Mouse (Mus musculus): ENCODE measurements around the gene Fkbpl. TPM values are rescaled to one million over a fixed set of nuclear protein-coding genes. Genes with fewer than 3 reads are reported as not detected.
A peak's percentile ranks its signal among the peaks of the same experiment; 100 is the strongest.

Gene Fkbpl
- polyA plus RNA-seq (2016; fragmentation: Nextera tagmentation; extraction: Ambion mirVana): 19.4 and 19.6 TPM in 2 replicates

GRCm38 (mm10) chr17:34644608-34645007, at the start of gene Fkbpl:
TSS of gene Fkbpl (plus strand) at chr17:34644764.
- DNase-seq (ENCODE audit: low spot score): peak; percentile 94
- WGBS: 1% methylated on average over 16 of the region's 16 CpGs
- H3K4me3 ChIP-seq: peak within 1 kb of the TSS; percentile 70
- peak within 1 kb of the TSS; percentile 87 for H3K27ac ChIP-seq
- no peaks in the 10 kb centered on the region for H3K27me3 ChIP-seq (ENCODE audit: insufficient read depth, poor library complexity, severe bottlenecking)
- peaks cover 22% of the 10 kb centered on the region for H3K36me3 ChIP-seq
- no peaks in the 10 kb centered on the region for H3K9me3 ChIP-seq
- peaks cover 61% of the 10 kb centered on the region for H3K4me1 ChIP-seq (replicated peaks)

GRCm38 (mm10) chr17:34596098-34596497, 48.5 kb upstream of the Fkbpl start:
- Histone ChIP-seq H3K9me3 (no peaks in the 10 kb centered on the region), H3K27me3 (ENCODE audit: insufficient read depth, poor library complexity, severe bottlenecking) (no peaks in the 10 kb centered on the region), H3K27ac (no peak overlapping the region), H3K4me1 (replicated peaks) (peaks cover 82% of the 10 kb centered on the region), H3K36me3 (peaks cover 51% of the 10 kb centered on the region), H3K4me3 (no peak overlapping the region)
- DNase-seq (ENCODE audit: low spot score): no peak
- WGBS: 87% methylated on average over 8 of the region's 8 CpGs

DNA sequence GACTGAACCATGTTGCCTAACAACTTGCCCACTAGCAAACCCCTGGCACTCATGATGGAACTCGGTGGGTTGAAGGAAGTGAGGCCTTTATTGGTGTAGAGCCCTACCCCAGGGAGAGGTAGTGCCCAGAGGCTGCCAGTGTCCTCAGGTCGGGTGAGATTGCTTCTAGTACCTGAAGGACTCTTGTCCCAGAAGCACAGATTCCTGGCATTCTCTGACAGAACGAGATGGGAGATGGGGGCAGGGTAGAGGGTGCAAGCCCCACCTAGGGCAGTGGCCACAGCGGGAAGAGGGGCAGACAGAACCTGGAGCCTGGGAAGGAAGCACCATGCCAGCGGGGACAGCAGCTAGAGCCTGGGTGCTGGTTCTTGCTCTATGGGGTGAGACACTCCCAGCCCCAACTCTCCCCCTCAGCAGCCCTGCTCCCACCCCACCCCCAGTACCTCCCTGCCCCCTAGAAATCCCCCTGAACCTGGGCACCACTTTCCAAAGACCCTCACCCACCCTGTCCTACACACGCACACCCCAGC, 46.9 kb upstream of the Fkbpl start, which contains the start of gene Ager:
TSS of gene Ager (plus strand) at position 297 of the 530 bp plus-strand sequence.
- Histone ChIP-seq H3K36me3 (peaks cover 62% of the 10 kb centered on the region), H3K27ac (peak within 1 kb of the TSS; percentile 66), H3K4me3 (peak within 1 kb of the TSS; percentile 11; the same call in 1 of the 2 replicates), H3K27me3 (ENCODE audit: insufficient read depth, poor library complexity, severe bottlenecking) (no peaks in the 10 kb centered on the region), H3K4me1 (replicated peaks) (peaks cover 80% of the 10 kb centered on the region), H3K9me3 (no peaks in the 10 kb centered on the region)
- DNase-seq (ENCODE audit: low spot score): no peak
- 23% methylated on average over 6 of the region's 6 CpGs for WGBS

DNA sequence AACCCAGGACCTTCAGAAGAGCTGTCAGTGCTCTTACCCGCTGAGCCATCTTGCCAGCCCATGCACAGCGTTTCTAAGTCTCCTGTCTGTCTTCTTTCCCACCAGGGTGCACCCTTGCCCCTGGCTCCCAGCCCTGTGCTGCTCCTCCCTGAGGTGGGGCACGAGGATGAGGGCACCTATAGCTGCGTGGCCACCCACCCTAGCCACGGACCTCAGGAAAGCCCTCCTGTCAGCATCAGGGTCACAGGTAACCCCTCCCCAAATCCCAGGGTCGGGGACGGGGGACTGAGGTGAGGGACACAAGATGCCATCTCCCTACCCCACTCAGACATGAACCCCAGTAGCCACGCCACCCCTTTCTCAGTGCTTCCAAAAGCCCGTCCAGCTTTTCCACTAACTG, 44.7 kb upstream of the Fkbpl start:
- peaks cover 49% of the 10 kb centered on the region for H3K36me3 ChIP-seq
- H3K9me3 ChIP-seq: no peaks in the 10 kb centered on the region
- WGBS: 78% methylated on average over 9 of the region's 9 CpGs
- peaks cover 68% of the 10 kb centered on the region for H3K4me1 ChIP-seq (replicated peaks)
- no peak overlapping the region for H3K27ac ChIP-seq
- 0 out of 2 replicates have a peak overlapping the region, but pooled peaks have one; percentile 18 for H3K4me3 ChIP-seq
- no peaks in the 10 kb centered on the region for H3K27me3 ChIP-seq (ENCODE audit: insufficient read depth, poor library complexity, severe bottlenecking)
- no peak for DNase-seq (ENCODE audit: low spot score)

- H3K9me3 ChIP-seq: no peaks in the 10 kb centered on the region
- peaks cover 68% of the 10 kb centered on the region for H3K4me1 ChIP-seq (replicated peaks)
- WGBS: 88% methylated on average over 12 of the region's 12 CpGs
- no peaks in the 10 kb centered on the region for H3K27me3 ChIP-seq (ENCODE audit: insufficient read depth, poor library complexity, severe bottlenecking)
- peaks cover 30% of the 10 kb centered on the region for H3K36me3 ChIP-seq
- peak overlapping the region; percentile 100 for H3K4me3 ChIP-seq
- no peak for DNase-seq (ENCODE audit: low spot score)
- 0 out of 2 replicates have a peak overlapping the region, but pooled peaks have one; percentile 97 for H3K27ac ChIP-seq
Observed at GRCm38 (mm10) chr17:34601796-34602195, 42.8 kb upstream of the Fkbpl start.

DNA sequence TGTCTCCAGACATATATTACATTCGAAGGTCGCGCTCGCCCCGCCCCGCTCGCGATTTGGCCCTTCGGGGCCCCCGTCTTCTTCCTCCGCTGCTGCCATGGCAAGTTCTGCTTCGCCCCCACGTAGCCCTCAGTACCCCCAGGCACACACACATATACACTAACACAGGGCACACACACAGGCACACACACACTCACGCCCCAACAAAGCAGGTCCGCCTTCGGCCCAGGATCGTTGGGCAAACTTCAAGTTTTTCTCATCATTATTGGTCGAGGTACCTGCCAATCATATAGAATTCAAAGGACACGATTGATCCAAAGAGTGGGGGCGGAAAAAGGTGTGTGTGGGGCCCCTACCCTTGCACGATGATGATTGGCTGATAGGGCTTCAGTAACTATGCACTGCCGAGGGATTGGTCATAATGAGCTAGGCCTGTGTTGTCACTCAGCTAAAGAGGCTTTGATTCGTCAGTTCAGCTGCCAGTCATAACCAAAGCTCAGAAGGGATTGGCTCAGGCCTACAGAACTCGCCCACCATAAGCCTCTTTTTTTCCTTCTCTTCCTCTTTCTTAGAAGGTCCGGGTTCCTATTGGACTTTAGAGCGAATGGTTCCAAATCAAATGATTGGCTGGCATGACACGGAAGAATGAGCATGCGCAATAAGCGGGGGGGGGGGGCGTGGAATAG, 41.0 kb upstream of the Fkbpl start, which contains the start of gene Rnf5:
TSS of gene Rnf5 (minus strand) at position 316 of the 686 bp plus-strand sequence.
- Histone ChIP-seq H3K9me3 (no peaks in the 10 kb centered on the region), H3K27ac (peak within 1 kb of the TSS; percentile 97), H3K27me3 (ENCODE audit: insufficient read depth, poor library complexity, severe bottlenecking) (no peaks in the 10 kb centered on the region), H3K36me3 (peaks cover 42% of the 10 kb centered on the region), H3K4me3 (peak within 1 kb of the TSS; percentile 100), H3K4me1 (replicated peaks) (peaks cover 70% of the 10 kb centered on the region)
- WGBS: under 1% methylated on average over 30 of the region's 30 CpGs
- no peak for DNase-seq (ENCODE audit: low spot score)

DNA sequence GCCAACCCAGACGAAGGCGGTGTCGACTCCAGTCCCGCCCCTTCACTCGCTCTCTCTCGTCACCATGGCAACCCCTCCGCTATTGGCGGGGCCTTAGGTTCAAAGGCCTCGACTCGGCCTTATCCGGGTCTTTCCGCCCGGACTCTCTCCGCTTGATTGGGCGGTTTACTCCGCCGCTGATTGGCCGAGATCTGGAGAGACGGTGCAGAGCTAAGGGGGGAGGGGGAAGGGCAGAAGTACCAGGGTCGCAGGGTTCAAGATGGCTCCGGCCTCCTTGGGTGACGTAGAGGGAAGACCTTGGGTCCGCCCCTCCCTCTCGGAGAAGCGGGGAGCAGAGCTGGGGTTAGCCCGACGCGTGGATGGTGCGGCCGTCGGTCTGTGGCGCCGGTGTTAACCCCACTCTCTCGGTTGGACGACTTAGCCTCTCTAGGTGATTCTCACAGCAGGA, 40.5 kb upstream of the Fkbpl start, which contains the start of gene Agpat1:
TSS of gene Agpat1 (plus strand) at position 202 of the 448 bp plus-strand sequence.
- peak; percentile 100 for DNase-seq (ENCODE audit: low spot score)
- peak within 1 kb of the TSS; percentile 97 for H3K27ac ChIP-seq
- peak within 1 kb of the TSS; percentile 100 for H3K4me3 ChIP-seq
- no peaks in the 10 kb centered on the region for H3K27me3 ChIP-seq (ENCODE audit: insufficient read depth, poor library complexity, severe bottlenecking)
- no peaks in the 10 kb centered on the region for H3K9me3 ChIP-seq
- H3K4me1 ChIP-seq (replicated peaks): peaks cover 70% of the 10 kb centered on the region
- H3K36me3 ChIP-seq: peaks cover 46% of the 10 kb centered on the region
- WGBS: under 1% methylated on average over 35 of the region's 35 CpGs

DNA sequence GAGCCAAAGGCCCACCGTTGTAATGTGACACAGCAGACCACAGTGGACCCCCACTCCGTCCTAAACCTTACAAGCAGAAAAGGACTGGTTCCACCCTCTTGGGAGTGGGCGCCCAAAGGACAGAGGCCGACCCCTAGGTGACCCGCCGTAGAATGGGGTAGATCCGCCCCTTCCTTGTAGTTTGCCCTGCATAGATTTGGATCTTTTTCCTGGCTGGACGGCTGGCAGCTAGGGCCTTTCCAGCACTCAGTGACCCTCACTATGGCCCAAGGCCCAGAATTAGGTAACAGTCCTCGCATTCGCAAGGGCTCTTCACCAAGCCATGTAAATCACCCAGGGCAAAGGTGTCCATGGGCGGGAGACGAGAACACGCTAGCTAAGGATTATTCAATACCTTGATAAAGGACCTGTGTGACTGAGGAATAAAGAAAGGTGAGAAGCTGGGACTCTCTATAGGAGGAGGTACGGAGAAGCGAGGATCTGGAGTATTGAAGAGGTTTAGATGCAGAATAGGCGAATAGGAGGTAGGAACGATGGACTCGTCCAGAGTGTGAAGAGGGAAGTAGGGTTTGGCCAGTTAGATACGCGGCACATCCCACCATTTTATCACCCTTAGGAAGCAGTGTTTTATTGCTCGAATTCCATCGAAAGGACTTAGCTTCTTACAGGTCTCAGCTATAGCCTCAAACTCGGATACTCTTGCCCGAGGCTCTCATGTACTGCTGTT, 39.9 kb upstream of the Fkbpl start:
- Histone ChIP-seq H3K4me3 (peak overlapping the region; percentile 100), H3K4me1 (replicated peaks) (peaks cover 65% of the 10 kb centered on the region), H3K27ac (peak overlapping the region; percentile 97), H3K36me3 (peaks cover 43% of the 10 kb centered on the region), H3K9me3 (no peaks in the 10 kb centered on the region), H3K27me3 (ENCODE audit: insufficient read depth, poor library complexity, severe bottlenecking) (no peaks in the 10 kb centered on the region)
- DNase-seq (ENCODE audit: low spot score): no peak
- WGBS: 22% methylated on average over 24 of the region's 24 CpGs

GRCm38 (mm10) chr17:34605609-34606008, 39.0 kb upstream of the Fkbpl start:
- H3K4me1 ChIP-seq (replicated peaks): peaks cover 61% of the 10 kb centered on the region
- peaks cover 43% of the 10 kb centered on the region for H3K36me3 ChIP-seq
- H3K27ac ChIP-seq: peak overlapping the region; percentile 97
- DNase-seq (ENCODE audit: low spot score): peak; percentile 95
- no peaks in the 10 kb centered on the region for H3K27me3 ChIP-seq (ENCODE audit: insufficient read depth, poor library complexity, severe bottlenecking)
- no peaks in the 10 kb centered on the region for H3K9me3 ChIP-seq
- peak overlapping the region; percentile 100 for H3K4me3 ChIP-seq
- WGBS: 1% methylated on average over 30 of the region's 30 CpGs

GRCm38 (mm10) chr17:34606186-34607039, 38.2 kb upstream of the Fkbpl start:
- no peaks in the 10 kb centered on the region for H3K9me3 ChIP-seq
- no peaks in the 10 kb centered on the region for H3K27me3 ChIP-seq (ENCODE audit: insufficient read depth, poor library complexity, severe bottlenecking)
- peak; percentile 56 for DNase-seq (ENCODE audit: low spot score)
- WGBS: 17% methylated on average over 32 of the region's 32 CpGs
- peaks cover 43% of the 10 kb centered on the region for H3K36me3 ChIP-seq
- peak overlapping the region; percentile 100 for H3K4me3 ChIP-seq
- peaks cover 61% of the 10 kb centered on the region for H3K4me1 ChIP-seq (replicated peaks)
- peak overlapping the region; percentile 97 for H3K27ac ChIP-seq

- no peaks in the 10 kb centered on the region for H3K9me3 ChIP-seq
- peak overlapping the region; percentile 100; the same call in 1 of the 2 replicates for H3K4me3 ChIP-seq
- peaks cover 51% of the 10 kb centered on the region for H3K36me3 ChIP-seq
- no peaks in the 10 kb centered on the region for H3K27me3 ChIP-seq (ENCODE audit: insufficient read depth, poor library complexity, severe bottlenecking)
- DNase-seq (ENCODE audit: low spot score): no peak
- no peak overlapping the region for H3K27ac ChIP-seq
- 89% methylated on average over 7 of the region's 7 CpGs for WGBS
- H3K4me1 ChIP-seq (replicated peaks): peaks cover 46% of the 10 kb centered on the region
Observed at GRCm38 (mm10) chr17:34607997-34608396, 36.6 kb upstream of the Fkbpl start.

DNA sequence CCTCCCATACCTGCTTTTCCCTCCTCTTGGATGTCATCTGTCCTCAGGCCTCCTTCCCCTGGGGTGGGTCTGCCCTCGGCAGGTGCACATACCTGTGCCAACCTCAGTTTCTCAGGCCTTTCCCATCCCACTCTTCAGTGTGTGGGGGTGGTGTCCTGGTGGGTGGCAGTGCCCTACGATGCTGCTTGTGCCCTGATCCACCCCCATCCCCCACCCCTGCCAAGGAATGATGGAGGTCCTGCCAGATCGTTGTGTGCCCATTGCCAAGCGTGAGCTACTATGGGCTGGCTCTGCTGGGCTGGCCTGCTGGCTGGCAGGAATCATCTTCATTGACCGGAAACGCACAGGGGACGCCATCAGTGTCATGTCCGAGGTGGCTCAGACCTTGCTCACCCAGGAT, 33.5 kb upstream of the Fkbpl start:
- Histone ChIP-seq H3K27ac (no peak overlapping the region), H3K4me1 (replicated peaks) (peaks cover 44% of the 10 kb centered on the region), H3K36me3 (peaks cover 80% of the 10 kb centered on the region), H3K27me3 (ENCODE audit: insufficient read depth, poor library complexity, severe bottlenecking) (no peaks in the 10 kb centered on the region), H3K9me3 (no peaks in the 10 kb centered on the region), H3K4me3 (no peak overlapping the region)
- 96% methylated on average over 8 of the region's 8 CpGs for WGBS
- no peak for DNase-seq (ENCODE audit: low spot score)
